Mouse (Mus musculus) right cerebral cortex, postnatal 25 days (tissue): ENCODE data around the gene Rnf217.

Experiments
- DNase-seq: peaks from one replicate; pipeline ENCODE4 v3.0.0; 2022

The Rnf217 gene

GRCm38 (mm10) chr10:31553302-31553701, 55.7 kb downstream of the Rnf217 start:
- DNase-seq = no peak

- no peak for DNase-seq
These were observed 57.1 kb downstream of the Rnf217 start for GRCm38 (mm10) chr10:31551850-31552249.

GRCm38 (mm10) chr10:31551362-31551761, 57.6 kb downstream of the Rnf217 start:
- no peak for DNase-seq

- no peak for DNase-seq
These were observed 61.8 kb downstream of the Rnf217 start for GRCm38 (mm10) chr10:31547156-31547555.

- DNase-seq = no peak
These were observed 64.6 kb downstream of the Rnf217 start for GRCm38 (mm10) chr10:31544149-31544942.

GRCm38 (mm10) chr10:31540518-31540917, 68.5 kb downstream of the Rnf217 start:
- no peak for DNase-seq

- DNase-seq = no peak
These were observed 69.6 kb downstream of the Rnf217 start for GRCm38 (mm10) chr10:31539351-31539750.

- DNase-seq = no peak
These were observed 70.3 kb downstream of the Rnf217 start for GRCm38 (mm10) chr10:31538721-31539120.

- no peak for DNase-seq
These were observed 70.7 kb downstream of the Rnf217 start for GRCm38 (mm10) chr10:31538243-31538642.

- DNase-seq = no peak
These were observed 71.8 kb downstream of the Rnf217 start for GRCm38 (mm10) chr10:31537213-31537612.

GRCm38 (mm10) chr10:31535046-31535445, 73.9 kb downstream of the Rnf217 start:
- DNase-seq = no peak

- no peak for DNase-seq
These were observed 75.6 kb downstream of the Rnf217 start for GRCm38 (mm10) chr10:31533270-31533826.

- no peak for DNase-seq
These were observed 76.2 kb downstream of the Rnf217 start for GRCm38 (mm10) chr10:31532782-31533181.

- no peak for DNase-seq
These were observed 80.5 kb downstream of the Rnf217 start for GRCm38 (mm10) chr10:31528297-31528984.

- no peak for DNase-seq
These were observed 83.3 kb downstream of the Rnf217 start for GRCm38 (mm10) chr10:31525705-31526104.

GRCm38 (mm10) chr10:31519420-31519819, 89.6 kb downstream of the Rnf217 start:
- no peak for DNase-seq

- no peak for DNase-seq
These were observed 90.8 kb downstream of the Rnf217 start for GRCm38 (mm10) chr10:31518210-31518609.

GRCm38 (mm10) chr10:31517192-31517591, 91.8 kb downstream of the Rnf217 start:
- no peak for DNase-seq

- DNase-seq = no peak
These were observed 93.1 kb downstream of the Rnf217 start for GRCm38 (mm10) chr10:31515897-31516296.

GRCm38 (mm10) chr10:31504134-31504551, 104.8 kb downstream of the Rnf217 start:
- DNase-seq = no peak

- DNase-seq = no peak
These were observed 105.3 kb downstream of the Rnf217 start for GRCm38 (mm10) chr10:31503542-31504133.

- no peak for DNase-seq
These were observed 107.3 kb downstream of the Rnf217 start for GRCm38 (mm10) chr10:31501644-31502043.

GRCm38 (mm10) chr10:31496931-31497330, 112.1 kb downstream of the Rnf217 start:
- DNase-seq = no peak

- DNase-seq = no peak
These were observed 113.2 kb downstream of the Rnf217 start for GRCm38 (mm10) chr10:31495826-31496225.
